Mouse (Mus musculus) A20 (cell line): ENCODE measurements around the gene Mgam.
"Not testable (repeated sequence)": the region's sequence is repeated elsewhere in the genome, so short reads cannot be mapped to it uniquely, and the experiment has no call there.

Experiments used
- DNase-seq: peaks from one replicate; pipeline ENCODE4 v3.0.0-alpha.2; 2011; ENCODE audit warnings: low read depth, low spot score

Mgam gene

GRCm38 (mm10) chr6:40728506-40728905, 99.9 kb downstream of the Mgam start:
- not testable (repeated sequence) for DNase-seq

- DNase-seq = no peak
Measured at GRCm38 (mm10) chr6:40739545-40739944, 110.9 kb downstream of the Mgam start.

- DNase-seq = not testable (repeated sequence)
Measured at GRCm38 (mm10) chr6:40749030-40749429, 120.4 kb downstream of the Mgam start.

- no peak for DNase-seq
Measured at GRCm38 (mm10) chr6:40755948-40756347, 127.3 kb downstream of the Mgam start.

GRCm38 (mm10) chr6:40757346-40757745, 128.7 kb downstream of the Mgam start:
- DNase-seq = not testable (repeated sequence)

GRCm38 (mm10) chr6:40774656-40775055, 146.0 kb downstream of the Mgam start:
- DNase-seq = no peak

- no peak for DNase-seq
Measured at GRCm38 (mm10) chr6:40778458-40778857, 149.8 kb downstream of the Mgam start.

GRCm38 (mm10) chr6:40783637-40784036, 155.0 kb downstream of the Mgam start:
- DNase-seq = no peak

- DNase-seq = no peak
Measured at GRCm38 (mm10) chr6:40784378-40784777, 155.7 kb downstream of the Mgam start.

GRCm38 (mm10) chr6:40795077-40795812, 166.6 kb downstream of the Mgam start:
- DNase-seq = no peak

- DNase-seq = peak; percentile 19
Measured at GRCm38 (mm10) chr6:40818237-40818902, 189.7 kb downstream of the Mgam start.
